In genomic region chr13:91374141-91374540, GRCm38 (mm10) we compare ENCODE assay signal across 8 mouse cellular contexts.
A peak's percentile ranks its signal among the peaks of the same experiment; 100 is the strongest.
DNase-seq lines count a peak whose midpoint lies in the region; ATAC-seq and TF ChIP-seq lines count a peak whose summit lies in the region.

No protein-coding gene starts in this region.

- H3K36me3 ChIP-seq in forebrain, embryonic 10.5 days (replicated peaks): no peaks in the 10 kb centered on the region
- no peaks in the 10 kb centered on the region for H3K36me3 ChIP-seq in limb, embryonic 14.5 days (ENCODE audit: control insufficient read depth, insufficient read depth, low read length)
- H3K36me3 ChIP-seq in stomach, embryonic 14.5 days (ENCODE audit: control insufficient read depth, insufficient read depth, low read length): no peaks in the 10 kb centered on the region

- H3K27ac ChIP-seq in forebrain, embryonic 10.5 days: peak overlapping the region; percentile 98
- H3K27ac ChIP-seq in limb, embryonic 14.5 days (replicated peaks; ENCODE audit: low read depth, low read length): peak overlapping the region; percentile 76
- peak overlapping the region; percentile 56; the same call in 1 of the 2 replicates for H3K27ac ChIP-seq in stomach, embryonic 14.5 days (ENCODE audit: low read length)
- no peak overlapping the region for H3K27ac ChIP-seq in left cerebral cortex, adult 2 months

- H3K9me3 ChIP-seq in forebrain, embryonic 10.5 days: no peaks in the 10 kb centered on the region
- no peaks in the 10 kb centered on the region for H3K9me3 ChIP-seq in limb, embryonic 14.5 days (ENCODE audit: control insufficient read depth, low read length)
- no peaks in the 10 kb centered on the region for H3K9me3 ChIP-seq in stomach, embryonic 14.5 days (ENCODE audit: control insufficient read depth, low read depth, low read length)

- intact Hi-C loops in left cerebral cortex, adult 2 months (cut with DNase I): loop anchor here (5.0 kb wide), 2 partner anchors 263 to 407 kb away; no protein-coding TSS in a partner anchor

- peak; percentile 56 for ATAC-seq in limb, embryonic 14.5 days (ENCODE audit: low FRiP score, low read depth)
- ATAC-seq in stomach, embryonic 14.5 days (ENCODE audit: insufficient number of reproducible peaks, insufficient read depth, low FRiP score, low read depth): no peak

- no peak overlapping the region for H3K9ac ChIP-seq in limb, embryonic 14.5 days (ENCODE audit: low read depth, low read length, severe bottlenecking)
- H3K9ac ChIP-seq in stomach, embryonic 14.5 days (replicated peaks; ENCODE audit: low read depth, low read length): no peak overlapping the region

- no peaks in the 10 kb centered on the region for H3K27me3 ChIP-seq in forebrain, embryonic 10.5 days (ENCODE audit: poor library complexity, severe bottlenecking)
- no peaks in the 10 kb centered on the region for H3K27me3 ChIP-seq in limb, embryonic 14.5 days (ENCODE audit: control insufficient read depth, insufficient read depth, low read length)
- H3K27me3 ChIP-seq in stomach, embryonic 14.5 days (ENCODE audit: control insufficient read depth, insufficient read depth, low read length): no peaks in the 10 kb centered on the region

- peak; percentile 26 for DNase-seq in right cerebral cortex, postnatal 14 days
- DNase-seq in right cerebral cortex, adult 2 months (ENCODE audit: low spot score in 2 of 2): no peak
- peak; percentile 64 for DNase-seq in forebrain, embryonic 10.5 days (ENCODE audit: extremely low spot score, low spot score)
- peak; percentile 62 for DNase-seq in heart, postnatal 4 days
- DNase-seq in limb, embryonic 14.5 days (ENCODE audit: low spot score): peak; percentile 91
- DNase-seq in left cerebral cortex, adult 2 months (ENCODE audit: extremely low spot score in 1 of 2, low spot score in 2 of 2): no peak
- DNase-seq in layer of hippocampus, adult 9-10 months (ENCODE audit: low spot score): no peak

- TF ChIP-seq CTCF in left cerebral cortex, adult 2 months (IDR thresholded peaks at IDR 0.05): no peak

- H3K4me2 ChIP-seq in limb, embryonic 14.5 days (replicated peaks; ENCODE audit: low read depth, low read length, severe bottlenecking): peak overlapping the region; percentile 25; the same call in 1 of the 2 replicates
- no peak overlapping the region for H3K4me2 ChIP-seq in stomach, embryonic 14.5 days (replicated peaks; ENCODE audit: low read depth, low read length)

- WGBS in forebrain, embryonic 10.5 days: 16% methylated on average over 3 of the region's 3 CpGs
- WGBS in limb, embryonic 14.5 days: 3% methylated on average over 3 of the region's 3 CpGs
- WGBS in stomach, embryonic 14.5 days: 14% methylated on average over 3 of the region's 3 CpGs

- no peak overlapping the region for H3K4me3 ChIP-seq in forebrain, embryonic 10.5 days
- no peak overlapping the region for H3K4me3 ChIP-seq in limb, embryonic 14.5 days (replicated peaks; ENCODE audit: low read length)
- no peak overlapping the region for H3K4me3 ChIP-seq in stomach, embryonic 14.5 days (ENCODE audit: low read depth, low read length)
- no peak overlapping the region for H3K4me3 ChIP-seq in left cerebral cortex, adult 2 months

- peaks cover 63% of the 10 kb centered on the region for H3K4me1 ChIP-seq in forebrain, embryonic 10.5 days
- peaks cover 54% of the 10 kb centered on the region for H3K4me1 ChIP-seq in limb, embryonic 14.5 days (ENCODE audit: control insufficient read depth, insufficient read depth, low read length)
- peaks cover 19% of the 10 kb centered on the region for H3K4me1 ChIP-seq in stomach, embryonic 14.5 days (ENCODE audit: control insufficient read depth, insufficient read depth, low read length)

- no peak for TF ChIP-seq POLR2A in limb, embryonic 14.5 days (IDR thresholded peaks at IDR 0.05; ENCODE audit: borderline replicate concordance, extremely low read depth, insufficient read depth, insufficient read length)

Comparison
In these comparisons a context has a peak if more than half of its experiments do, and no peak if none do; other contexts are left out.
1. DNase-seq: peak in right cerebral cortex, postnatal 14 days (single experiment), forebrain, embryonic 10.5 days (single experiment), heart, postnatal 4 days (single experiment) and limb, embryonic 14.5 days (single experiment); none in right cerebral cortex, adult 2 months (0 of 2), left cerebral cortex, adult 2 months (0 of 2) and layer of hippocampus, adult 9-10 months (single experiment).